Mouse (Mus musculus) erythroblast, embryonic 14.5 days (primary cell): Measurements from ENCODE around the gene Fto. TPM values are rescaled to one million over a fixed set of nuclear protein-coding genes. Genes with fewer than 3 reads are reported as not detected.

Source experiments
- H3K27me3 ChIP-seq: 2 replicates; pipeline ENCODE4 v1.6.1; 2012; ENCODE audit warnings: inconsistent platforms; ENCODE audit not compliant: control insufficient read depth
- H3K36me3 ChIP-seq: 2 replicates; pipeline ENCODE4 v1.6.1; 2012; ENCODE audit warnings: mild to moderate bottlenecking, inconsistent platforms; ENCODE audit not compliant: control insufficient read depth
- H3K4me1 ChIP-seq: 2 replicates; pipeline ENCODE4 v1.6.1; 2012; ENCODE audit warnings: inconsistent platforms; ENCODE audit not compliant: control insufficient read depth
- H3K4me3 ChIP-seq: replicated peaks from 2 replicates; pipeline ENCODE3; 2012; ENCODE audit warnings: moderate library complexity, mild to moderate bottlenecking, inconsistent platforms
- H3K9me3 ChIP-seq: 2 replicates; pipeline ENCODE4 v1.6.1; 2012; ENCODE audit warnings: low read length, inconsistent platforms, mixed read lengths; ENCODE audit not compliant: control insufficient read depth
- GATA1 ChIP-seq: IDR thresholded peaks from 2 replicates; pipeline ENCODE4 v1.6.1; 2012; ENCODE audit warnings: low read length, inconsistent platforms, mixed read lengths
- TAL1 ChIP-seq: IDR thresholded peaks from 3 replicates; pipeline ENCODE4 v1.6.1; 2012; ENCODE audit warnings: low read length, inconsistent platforms, mixed read lengths
- polyA plus RNA-seq: library from polyadenylated mRNA; stranded (reverse); fragments of >175 nt; gene quantifications from 2 replicates; pipeline ENCODE4 v1.2.3, GENCODE M21; 2012

Gene Fto
- polyA plus RNA-seq, 1 experiment, result 0.33 TPM

DNA sequence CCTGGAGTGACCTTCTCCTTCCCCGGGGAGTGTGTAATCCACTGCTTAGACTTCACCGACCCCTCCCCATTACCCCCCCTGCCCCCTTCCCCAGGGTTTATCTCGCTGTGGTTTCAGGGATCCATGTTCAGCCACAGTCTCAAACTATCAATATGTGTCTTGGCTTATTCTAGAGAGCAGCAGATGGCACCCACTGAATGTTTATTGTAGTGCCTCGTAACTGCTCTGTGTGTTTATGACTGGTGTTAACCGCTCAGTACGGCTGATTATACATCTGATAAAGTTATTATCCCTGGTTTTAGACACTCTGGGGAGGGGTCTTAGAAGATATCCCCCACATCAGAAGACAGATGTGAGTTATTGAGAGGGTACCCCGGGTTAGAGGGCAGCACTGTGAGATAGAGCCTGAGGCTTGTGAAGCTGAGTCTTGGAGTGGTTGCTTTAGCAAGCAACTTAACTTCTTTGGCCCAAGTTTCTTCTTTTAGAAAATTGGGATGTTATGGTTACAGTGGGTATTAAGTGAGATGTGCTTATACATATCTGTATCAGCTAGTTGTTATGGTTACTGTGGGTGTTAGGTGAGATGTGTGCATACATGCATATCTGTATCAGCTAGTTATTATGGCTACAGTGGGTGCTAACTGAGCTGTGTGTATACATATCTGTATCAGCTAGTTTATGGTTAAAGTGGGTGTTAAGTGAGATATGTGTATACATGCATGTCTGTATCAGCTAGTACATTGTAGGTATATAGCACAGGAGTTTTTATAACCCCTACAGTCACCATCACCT, 5.8 kb downstream of the Fto start:
- TF ChIP-seq TAL1 (no peak), GATA1 (no peak)
- H3K9me3 ChIP-seq, result no peaks in the 10 kb centered on the region
- no peaks in the 10 kb centered on the region for H3K27me3 ChIP-seq
- no peak overlapping the region for H3K4me3 ChIP-seq
- peaks cover 35% of the 10 kb centered on the region for H3K4me1 ChIP-seq
- no peaks in the 10 kb centered on the region for H3K36me3 ChIP-seq

DNA sequence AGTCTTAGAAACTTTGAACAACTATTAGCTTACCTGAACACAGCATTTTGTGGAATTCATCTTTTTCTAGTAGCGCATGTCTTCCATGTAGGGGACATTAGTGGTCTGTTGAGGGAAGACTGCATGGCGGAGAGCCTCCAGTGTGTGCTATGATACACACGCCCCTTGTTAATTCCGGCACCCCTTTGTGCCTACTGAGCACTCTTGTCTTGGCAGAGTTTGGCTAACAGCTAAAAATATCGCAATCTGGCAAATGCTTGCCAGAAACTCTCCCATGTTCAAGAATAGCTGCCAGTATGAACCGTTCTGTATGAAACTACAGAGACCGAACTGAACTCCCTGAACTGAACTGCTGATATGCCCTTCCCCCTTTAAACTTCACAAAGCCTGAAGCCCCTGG, 10.2 kb downstream of the Fto start:
- TF ChIP-seq TAL1, result no peak
- peaks cover 12% of the 10 kb centered on the region for H3K4me1 ChIP-seq
- H3K36me3 ChIP-seq, result peaks cover 9% of the 10 kb centered on the region

DNA sequence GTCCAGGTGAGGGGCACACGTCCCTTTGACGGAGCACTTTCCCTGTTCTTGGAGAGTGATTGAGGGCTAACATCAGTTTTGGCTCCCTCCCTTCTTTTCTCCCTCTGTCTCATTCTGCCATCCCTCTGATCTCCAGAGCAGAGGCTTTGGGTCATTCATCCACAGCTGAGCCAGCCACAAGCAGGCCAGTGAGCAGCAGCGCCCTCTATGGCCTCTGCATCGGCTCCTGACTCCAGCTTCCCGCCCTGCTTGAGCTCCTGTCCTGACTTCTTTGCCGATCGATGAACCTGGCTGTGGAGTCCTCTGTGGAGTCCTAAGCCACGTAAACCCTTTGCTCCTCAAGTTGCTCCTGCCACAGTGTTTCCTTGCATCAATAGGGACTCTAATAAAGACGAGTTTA, 10.9 kb downstream of the Fto start:
- Histone ChIP-seq H3K27me3 (no peaks in the 10 kb centered on the region), H3K4me1 (peaks cover 5% of the 10 kb centered on the region), H3K36me3 (peaks cover 9% of the 10 kb centered on the region), H3K4me3 (no peak overlapping the region), H3K9me3 (no peaks in the 10 kb centered on the region)
- no peak for TF ChIP-seq GATA1

More for the DNA sequence above, 10.2 kb downstream of the Fto start:
- no peaks in the 10 kb centered on the region for H3K9me3 ChIP-seq
- no peaks in the 10 kb centered on the region for H3K27me3 ChIP-seq
- no peak overlapping the region for H3K4me3 ChIP-seq

DNA sequence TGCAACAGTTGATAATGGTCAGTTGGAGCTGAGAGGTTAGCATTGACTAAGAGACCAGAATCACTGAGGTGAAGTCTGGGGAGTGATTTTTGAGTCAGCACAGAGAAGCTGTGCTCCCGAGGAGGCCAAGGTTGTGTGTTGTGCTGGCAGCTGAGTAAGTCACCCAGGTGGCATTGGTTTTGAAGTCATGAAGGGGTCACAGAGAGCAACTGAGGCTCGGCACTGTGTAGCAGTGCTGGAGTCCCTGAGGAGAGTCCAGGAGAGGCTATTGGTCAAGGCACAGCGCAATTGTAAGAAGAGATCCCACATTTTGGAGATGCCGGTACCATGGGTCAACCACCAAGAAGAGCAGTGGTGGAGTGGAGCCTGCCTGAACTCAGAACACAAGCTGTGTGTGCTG, 11.6 kb downstream of the Fto start:
- H3K9me3 ChIP-seq, result no peaks in the 10 kb centered on the region
- TF ChIP-seq GATA1 (no peak), TAL1 (no peak)
- H3K36me3 ChIP-seq, result peaks cover 9% of the 10 kb centered on the region
- peaks cover under 1% of the 10 kb centered on the region for H3K4me1 ChIP-seq
- H3K4me3 ChIP-seq, result no peak overlapping the region
- H3K27me3 ChIP-seq, result no peaks in the 10 kb centered on the region

DNA sequence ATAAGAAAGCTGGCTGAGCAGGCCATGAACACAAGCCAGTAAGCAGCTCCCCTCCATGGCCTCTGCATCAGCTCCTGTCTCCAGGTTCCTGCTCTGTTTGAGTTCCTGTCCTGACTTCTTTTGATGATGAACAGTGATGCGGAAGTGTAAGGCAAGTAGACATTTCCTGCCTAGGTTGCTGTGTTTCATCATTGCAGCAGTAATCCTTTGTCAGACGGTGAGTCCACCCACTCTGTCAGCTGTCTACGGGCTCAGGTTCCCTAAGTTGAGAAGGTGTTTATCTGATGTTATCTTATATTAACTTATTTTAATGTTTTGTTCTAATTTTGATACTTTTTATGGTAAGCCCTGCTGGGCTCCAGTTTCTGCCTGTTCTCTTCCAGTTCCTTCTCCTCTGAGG, 12.7 kb downstream of the Fto start:
- H3K4me1 ChIP-seq, result no peaks in the 10 kb centered on the region; the same call in 1 of the 2 replicates
- H3K9me3 ChIP-seq, result no peaks in the 10 kb centered on the region
- no peak overlapping the region for H3K4me3 ChIP-seq
- H3K27me3 ChIP-seq, result no peaks in the 10 kb centered on the region
- peaks cover 9% of the 10 kb centered on the region for H3K36me3 ChIP-seq
- TF ChIP-seq GATA1, result no peak
- TF ChIP-seq TAL1, result no peak

DNA sequence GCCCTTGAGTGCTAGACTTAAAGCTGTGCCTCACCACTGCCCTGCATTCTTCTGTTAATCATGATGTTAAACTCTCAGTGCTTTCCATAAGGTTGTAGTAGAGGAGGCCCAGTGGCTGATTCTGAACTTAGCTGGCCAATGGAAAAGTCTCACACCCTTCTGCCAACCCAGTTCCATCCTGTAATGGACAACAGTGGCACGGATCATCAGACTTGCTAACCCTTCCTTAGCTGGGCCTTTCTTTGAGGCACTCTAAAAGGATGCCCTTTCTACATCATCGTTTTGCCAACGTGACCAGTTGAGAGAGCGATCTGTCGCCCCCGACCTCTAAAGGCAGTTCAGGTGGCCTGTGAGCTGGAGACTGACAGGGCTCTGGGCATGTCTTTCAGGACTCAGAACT, 13.6 kb downstream of the Fto start:
- peaks cover 9% of the 10 kb centered on the region for H3K36me3 ChIP-seq
- peaks cover 1% of the 10 kb centered on the region; the same call in 1 of the 2 replicates for H3K4me1 ChIP-seq
- no peaks in the 10 kb centered on the region for H3K27me3 ChIP-seq
- TF ChIP-seq GATA1 (no peak), TAL1 (no peak)
- H3K4me3 ChIP-seq, result no peak overlapping the region
- no peaks in the 10 kb centered on the region for H3K9me3 ChIP-seq

DNA sequence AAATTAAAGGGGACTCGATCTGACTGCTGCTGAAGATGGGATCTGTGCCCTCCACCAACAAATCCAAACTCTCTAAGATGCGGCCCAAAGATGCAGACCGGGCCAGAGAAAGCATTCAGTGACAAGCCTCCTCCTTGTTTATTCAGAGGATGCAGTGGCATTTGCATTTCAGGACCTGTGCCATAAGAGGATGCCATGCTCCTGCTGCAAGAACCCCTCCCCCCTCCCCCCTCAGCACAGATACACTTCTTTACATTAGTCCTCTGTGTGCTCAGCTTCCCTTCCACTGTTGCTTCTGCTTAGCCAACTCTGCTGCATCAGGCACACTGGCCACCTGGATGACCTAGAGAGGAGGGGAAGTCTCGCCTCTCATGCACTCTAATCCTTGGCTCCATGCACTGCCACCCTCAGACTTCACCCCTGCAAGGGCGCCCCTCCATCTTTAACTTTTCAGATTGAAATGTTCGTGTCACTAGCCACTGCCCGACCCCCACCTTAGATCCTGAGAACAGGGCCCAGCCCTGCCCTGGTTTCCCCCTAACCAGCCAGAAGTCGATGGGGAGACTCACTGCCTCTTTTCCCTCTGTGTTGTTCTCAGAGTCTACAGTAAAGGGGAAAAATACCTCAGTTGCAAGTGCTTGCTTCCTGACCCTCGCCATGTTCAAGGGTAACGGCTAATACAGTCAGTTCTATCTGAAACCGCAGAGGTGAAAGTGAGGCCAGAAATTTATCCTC, 14.3 kb downstream of the Fto start:
- peaks cover 2% of the 10 kb centered on the region; the same call in 1 of the 2 replicates for H3K4me1 ChIP-seq
- peaks cover 9% of the 10 kb centered on the region for H3K36me3 ChIP-seq
- TF ChIP-seq TAL1 (no peak), GATA1 (no peak)

DNA sequence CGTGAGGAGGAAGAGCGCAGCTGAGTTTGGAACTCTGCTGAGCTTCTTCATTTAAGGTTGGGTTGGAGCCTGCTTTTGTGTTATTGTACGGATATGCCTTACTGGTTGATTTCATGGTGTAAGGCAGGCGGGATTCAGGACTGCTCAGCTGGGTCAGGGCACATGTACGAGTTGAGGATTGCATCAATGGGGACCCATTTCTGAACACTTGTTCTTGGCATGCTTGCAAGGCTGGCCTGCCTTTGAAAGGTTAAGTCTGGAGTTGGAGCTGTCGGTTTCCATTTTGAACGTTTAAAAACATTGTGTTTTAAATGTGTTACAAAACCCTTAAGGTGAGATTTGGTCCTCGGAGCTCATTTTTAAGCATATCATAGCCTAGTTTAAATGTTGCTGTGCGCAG, 15.7 kb downstream of the Fto start:
- H3K4me1 ChIP-seq, result peaks cover 2% of the 10 kb centered on the region; the same call in 1 of the 2 replicates
- TF ChIP-seq TAL1 (no peak), GATA1 (no peak)
- peaks cover 9% of the 10 kb centered on the region for H3K36me3 ChIP-seq
- H3K4me3 ChIP-seq, result no peak overlapping the region
- H3K9me3 ChIP-seq, result no peaks in the 10 kb centered on the region
- H3K27me3 ChIP-seq, result no peaks in the 10 kb centered on the region

More for the DNA sequence above, 14.3 kb downstream of the Fto start:
- no peaks in the 10 kb centered on the region for H3K9me3 ChIP-seq
- H3K27me3 ChIP-seq, result no peaks in the 10 kb centered on the region
- H3K4me3 ChIP-seq, result no peak overlapping the region

DNA sequence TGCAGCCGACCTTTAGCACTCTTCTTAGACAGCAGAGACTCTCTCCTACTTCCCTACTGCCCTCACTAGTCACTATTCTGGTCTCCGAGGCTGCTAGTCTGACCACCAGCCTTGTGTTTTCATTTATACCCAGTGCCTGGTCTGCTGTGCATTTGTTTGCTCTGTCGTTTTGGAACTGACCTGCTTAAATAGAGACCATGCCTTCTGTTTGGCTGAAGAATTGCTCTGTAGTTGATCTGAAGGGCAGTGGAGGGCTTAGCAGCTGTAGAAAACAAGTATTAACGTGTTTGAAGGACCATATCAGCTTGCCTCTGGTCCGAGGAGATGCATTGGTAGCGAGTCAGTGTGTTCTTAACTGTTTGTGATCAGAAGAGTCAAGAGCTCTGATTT, 16.1 kb downstream of the Fto start:
- no peak for TF ChIP-seq GATA1
- no peak for TF ChIP-seq TAL1
- peaks cover 2% of the 10 kb centered on the region; the same call in 1 of the 2 replicates for H3K4me1 ChIP-seq
- peaks cover 9% of the 10 kb centered on the region for H3K36me3 ChIP-seq
- H3K4me3 ChIP-seq, result no peak overlapping the region
- H3K27me3 ChIP-seq, result no peaks in the 10 kb centered on the region
- no peaks in the 10 kb centered on the region for H3K9me3 ChIP-seq
